Mouse (Mus musculus): ENCODE measurements around the gene Kcnh1. TPM values are rescaled to one million over a fixed set of nuclear protein-coding genes. Genes with fewer than 3 reads are reported as not detected.

Kcnh1 gene
- polyA plus RNA-seq, 2 experiments from 2014 or later, result not detected

DNA sequence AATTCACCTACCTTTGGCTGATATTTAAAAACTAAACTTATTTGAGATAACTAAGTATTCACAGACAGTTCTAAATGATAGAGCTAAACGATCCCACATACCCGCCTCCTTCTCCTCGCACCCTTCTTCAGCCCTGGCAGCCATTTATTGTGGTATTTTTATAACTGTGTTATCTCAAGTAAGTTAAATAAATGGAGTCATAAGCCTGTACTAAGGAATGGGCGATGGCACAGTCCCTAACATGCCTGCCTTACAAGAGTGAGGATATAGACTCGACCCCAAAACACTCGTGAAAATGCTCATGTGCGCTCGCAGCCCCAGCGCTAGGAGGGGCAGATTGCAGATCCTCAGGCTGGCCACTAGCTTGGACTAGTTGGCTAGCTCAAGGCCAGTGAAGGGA lies 79.3 kb downstream of the Kcnh1 start:
- no peak for ATAC-seq

DNA sequence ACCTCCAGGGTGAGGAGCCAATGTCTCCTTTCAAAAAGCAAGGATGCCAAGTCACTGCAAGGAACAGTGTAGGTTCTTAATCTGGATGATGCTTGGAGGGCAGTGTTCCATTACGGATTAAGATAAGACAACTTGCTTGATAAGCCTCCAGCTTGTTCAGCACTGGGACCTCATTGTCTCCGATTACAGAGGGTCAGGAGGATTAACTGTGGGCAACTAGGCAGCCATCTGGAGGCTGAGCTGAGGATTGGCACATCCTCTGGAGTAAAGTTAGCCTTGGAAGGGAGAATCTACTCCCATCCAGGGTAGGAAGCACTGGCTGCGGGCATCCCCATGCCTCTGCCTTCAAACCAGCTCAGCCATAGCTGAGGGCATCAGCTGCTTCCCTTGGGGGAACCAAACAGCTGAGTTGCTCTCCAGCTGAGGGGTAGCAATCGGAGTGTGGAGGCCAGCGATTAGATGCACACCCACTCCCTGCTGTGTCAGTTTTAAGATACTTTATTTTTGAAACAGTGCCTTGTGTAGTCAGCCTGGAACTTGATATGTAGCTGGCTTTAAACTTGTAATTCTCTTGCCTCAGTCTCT lies 87.3 kb downstream of the Kcnh1 start:
- ATAC-seq, result no peak

DNA sequence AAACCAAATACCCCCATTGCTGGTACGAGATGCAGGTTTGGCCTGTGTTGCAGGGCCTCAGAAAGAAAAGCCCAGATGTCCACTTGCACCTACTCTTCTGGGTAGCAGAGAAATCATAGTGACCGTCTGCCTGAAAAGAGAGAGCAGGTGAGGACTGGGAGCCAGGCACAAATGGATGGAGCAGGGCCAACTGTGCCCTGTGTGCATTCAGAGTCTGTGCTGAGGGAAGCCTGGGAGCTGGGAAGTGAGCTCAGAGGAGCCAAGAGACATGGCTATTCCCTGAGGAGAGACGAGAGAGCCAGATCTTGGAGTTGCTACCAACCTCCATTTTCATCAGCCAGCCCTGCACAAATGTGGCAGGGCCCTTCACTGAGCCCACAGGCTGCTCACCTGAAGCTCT lies 93.8 kb downstream of the Kcnh1 start:
- ATAC-seq, result no peak

DNA sequence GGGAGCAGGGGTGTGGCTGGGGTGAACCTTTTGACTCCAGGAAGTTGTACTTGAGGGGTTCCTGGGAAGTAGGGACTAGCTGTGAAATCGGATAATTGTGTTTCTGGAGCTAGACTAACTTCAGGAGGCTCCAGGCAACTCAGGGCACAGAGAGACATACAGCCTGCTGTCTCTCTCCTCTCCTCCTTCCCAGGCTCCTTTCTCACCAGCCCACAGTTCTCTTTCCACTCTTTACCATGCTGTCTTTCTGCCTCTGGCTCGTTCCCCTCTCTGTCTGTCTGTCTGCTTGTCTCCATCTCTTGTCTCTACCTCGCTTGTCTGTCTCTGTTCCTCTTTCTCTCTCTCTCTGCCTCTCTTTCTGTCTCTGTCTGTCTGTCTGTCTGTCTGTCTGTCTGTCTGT lies 94.4 kb downstream of the Kcnh1 start:
- ATAC-seq, result no peak

DNA sequence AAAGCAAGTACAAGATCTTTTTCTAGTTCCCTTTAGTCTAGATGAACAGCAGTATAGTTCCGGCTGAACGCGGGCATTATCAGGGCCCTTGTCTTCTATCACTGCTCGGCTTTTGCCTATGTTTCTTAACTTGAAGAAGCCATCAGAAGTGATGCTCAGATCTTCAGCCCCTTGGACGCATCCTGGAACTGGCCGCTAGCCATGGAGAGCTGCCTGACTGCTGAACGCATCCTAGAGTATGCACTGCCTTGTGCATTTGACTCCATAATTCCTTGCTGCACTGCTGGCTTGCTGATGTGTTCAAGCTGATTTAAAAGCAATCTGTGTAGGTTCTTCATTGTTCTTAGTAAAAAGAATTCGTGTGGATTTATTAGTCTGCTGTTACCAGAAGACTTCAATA lies 97.9 kb downstream of the Kcnh1 start:
- ATAC-seq, result no peak

DNA sequence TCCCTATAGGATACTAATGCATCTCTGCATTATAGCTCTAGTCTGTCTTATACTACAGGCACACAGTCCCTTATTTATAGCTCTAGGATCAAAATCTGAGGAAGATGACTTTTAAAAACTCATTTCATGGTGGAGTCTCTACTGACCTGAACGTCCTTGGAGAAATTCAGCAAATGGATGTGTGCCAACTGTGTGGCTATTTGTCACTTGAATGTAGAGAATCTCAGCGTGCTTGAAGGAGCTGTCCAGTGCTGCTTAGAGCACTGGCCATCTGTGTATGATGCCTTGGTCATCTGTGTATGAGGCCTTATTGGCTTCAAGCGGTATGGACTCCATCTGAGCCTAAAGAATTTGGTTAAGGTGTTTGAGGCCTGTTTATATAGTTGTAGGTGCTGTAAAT lies 100.7 kb downstream of the Kcnh1 start:
- no peak for ATAC-seq

DNA sequence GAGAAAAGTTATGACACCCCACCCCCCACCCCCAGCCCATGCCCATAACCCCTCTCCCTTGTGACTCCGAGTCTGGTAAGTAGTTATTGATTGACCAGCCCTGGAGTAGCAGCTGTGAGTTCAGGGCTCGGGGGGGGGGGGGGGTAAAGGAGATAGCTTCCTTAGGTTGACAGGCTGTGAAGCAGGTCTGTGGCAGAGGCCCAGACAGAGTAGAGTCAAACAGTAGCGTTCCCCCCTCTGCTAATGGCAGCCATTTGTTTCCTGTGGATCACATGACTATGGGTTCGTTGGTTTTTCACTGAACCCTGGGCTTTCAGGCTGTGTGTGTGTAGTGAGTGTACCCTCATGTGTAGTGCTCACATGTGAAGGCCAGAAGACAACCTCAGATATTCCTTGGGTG lies 102.8 kb downstream of the Kcnh1 start:
- ATAC-seq, result no peak

DNA sequence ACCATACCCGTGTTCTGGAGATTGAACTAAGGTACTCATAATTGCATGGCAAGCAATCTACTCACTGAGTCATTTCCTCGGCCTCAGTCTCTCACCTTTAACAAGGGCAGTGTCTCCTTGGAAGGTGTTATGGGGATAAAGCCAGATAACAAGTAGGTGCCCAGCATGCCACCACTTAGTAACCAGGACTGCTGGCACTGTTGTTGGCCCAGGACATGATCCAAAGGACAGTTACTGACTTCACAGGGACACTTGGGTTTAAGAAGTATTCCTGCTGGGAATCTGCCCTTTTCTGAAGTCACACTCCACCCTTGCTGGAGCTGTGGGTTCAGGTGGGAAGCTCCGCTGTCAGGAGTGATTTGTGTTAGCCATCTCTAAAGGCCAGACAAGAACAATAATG lies 103.3 kb downstream of the Kcnh1 start:
- ATAC-seq, result no peak

DNA sequence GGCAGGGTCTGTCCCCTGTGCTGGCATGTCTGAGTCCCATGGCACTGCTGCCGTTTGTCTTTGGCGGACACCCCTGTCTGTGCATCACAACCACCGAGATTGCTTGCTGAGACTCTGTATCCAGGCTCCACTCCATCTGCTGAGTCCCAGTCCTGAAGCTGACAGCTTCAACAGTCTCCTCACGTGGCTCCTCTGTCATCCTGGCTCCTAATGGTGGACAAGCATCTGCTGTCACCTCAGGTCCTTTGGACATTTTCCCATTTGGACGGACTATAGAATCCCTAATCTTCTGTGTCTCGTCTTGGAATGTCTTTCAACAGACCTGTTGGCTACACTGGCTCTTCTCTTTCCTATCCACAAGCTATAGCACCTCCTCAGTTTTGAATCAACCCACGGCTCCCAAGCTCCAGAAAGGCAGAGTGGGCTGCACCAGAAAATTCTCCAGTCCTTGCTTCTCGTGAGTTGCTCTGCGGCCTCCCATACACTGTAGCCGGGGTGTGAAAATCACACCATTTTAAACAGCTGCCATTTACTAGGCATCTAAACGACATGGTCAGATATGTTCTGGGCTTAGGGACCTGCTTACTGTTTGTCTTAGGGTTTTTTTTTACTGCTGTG lies 104.8 kb downstream of the Kcnh1 start:
- ATAC-seq, result no peak

DNA sequence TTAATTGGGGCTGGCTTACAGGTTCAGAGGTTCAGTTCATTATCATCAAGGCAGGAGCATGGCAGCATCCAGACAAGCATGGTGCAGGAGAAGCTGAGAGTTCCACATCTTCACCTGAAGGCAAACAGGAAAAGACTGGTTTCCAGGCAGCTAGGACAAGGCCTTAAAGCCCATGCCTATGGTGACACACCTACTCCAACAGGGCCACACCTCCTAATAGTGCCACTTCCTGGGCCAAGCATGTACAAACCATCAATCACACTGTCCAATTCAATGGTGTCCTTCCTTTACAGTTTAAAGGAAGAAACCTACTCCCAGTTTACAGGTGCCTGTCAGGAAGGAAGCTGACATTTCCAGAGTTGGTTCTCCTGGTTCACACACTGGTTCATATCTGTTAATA lies 105.3 kb downstream of the Kcnh1 start:
- ATAC-seq, result no peak

DNA sequence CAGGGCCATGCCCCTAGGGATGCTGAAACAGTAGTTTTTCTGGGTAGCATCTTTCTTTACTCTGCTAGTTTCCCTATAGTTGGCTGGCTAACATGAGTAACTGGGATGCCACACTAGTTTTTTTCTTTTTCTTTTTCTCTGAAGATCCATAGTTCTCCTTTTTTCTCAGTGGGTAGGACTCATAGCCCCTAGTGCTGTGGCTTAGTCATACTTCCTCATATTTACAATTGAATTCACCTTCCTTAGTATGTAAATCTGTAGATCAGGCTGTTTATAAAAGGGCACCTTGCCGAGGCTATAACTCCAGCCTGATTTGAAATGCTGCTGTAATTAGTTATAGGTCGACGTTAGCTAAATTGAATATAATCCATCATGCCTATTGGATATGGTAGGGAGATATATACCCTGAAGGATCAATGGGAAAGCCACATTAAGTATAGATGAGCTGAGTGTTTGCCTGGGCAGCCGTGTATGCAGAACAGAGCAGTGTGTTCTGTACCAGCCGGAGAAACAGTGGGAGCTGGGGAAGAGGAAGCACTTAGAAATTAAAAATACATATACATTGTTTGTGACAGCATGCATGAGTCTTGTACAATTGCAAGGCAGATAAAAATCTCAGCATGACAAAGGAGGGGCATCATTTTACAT lies 107.0 kb downstream of the Kcnh1 start:
- ATAC-seq, result no peak

DNA sequence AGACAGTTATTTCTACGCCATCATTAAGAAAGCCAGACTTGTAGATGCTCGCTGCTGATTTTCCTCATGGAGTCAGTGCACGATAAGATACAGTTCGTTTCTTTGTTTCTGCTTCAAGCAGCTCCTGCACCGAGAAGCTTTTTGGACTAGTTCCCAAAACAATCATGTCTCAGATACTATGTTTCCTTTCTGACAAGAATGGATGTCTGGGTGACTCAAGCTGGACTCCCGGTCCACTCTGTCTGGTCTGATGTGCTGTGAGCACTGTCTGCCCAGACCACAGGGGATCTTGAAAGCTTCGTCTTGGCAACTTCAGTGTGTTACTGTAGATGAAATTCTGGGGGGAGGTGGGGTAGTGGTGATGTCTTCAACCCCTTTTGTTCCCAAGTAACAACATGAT lies 109.8 kb downstream of the Kcnh1 start:
- ATAC-seq, result no peak

DNA sequence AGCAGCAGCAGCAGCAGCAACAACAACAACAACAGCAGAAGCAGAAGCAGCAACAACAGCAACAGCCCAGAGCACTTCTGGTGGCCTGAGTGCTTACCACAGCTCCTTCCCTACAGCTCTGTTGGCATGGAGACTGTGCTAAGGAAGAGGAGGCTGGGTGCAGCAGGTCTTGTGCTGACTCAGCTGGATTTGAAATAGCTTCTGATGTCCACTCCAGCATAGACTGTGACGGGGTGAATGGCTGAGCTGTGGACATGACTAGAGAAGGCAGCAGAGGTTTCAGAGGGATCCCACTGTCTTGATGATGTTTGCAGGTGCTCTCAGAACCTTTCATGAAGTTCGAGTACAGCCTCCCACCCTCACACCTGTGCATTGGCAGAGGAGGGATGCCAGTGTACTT lies 113.0 kb downstream of the Kcnh1 start:
- no peak for ATAC-seq

DNA sequence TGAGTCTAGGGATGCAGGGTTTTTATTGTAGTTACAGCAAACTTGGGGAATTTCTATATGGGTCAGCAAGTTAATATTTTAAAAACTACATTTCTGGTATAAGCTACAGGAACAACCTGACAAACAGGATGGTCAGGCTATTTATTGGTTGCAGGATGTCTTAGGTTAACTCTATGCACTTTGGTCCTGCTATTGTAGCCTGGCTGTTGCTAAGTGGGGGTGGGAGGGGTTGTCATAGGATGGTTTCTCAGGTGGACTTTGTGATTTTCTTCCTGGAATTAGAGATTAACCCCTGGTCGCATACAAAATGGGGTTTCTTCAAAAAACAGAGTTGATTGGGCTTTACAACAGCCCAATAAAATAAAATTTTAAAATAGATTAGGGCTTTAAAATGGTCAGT lies 114.6 kb downstream of the Kcnh1 start:
- no peak for ATAC-seq

DNA sequence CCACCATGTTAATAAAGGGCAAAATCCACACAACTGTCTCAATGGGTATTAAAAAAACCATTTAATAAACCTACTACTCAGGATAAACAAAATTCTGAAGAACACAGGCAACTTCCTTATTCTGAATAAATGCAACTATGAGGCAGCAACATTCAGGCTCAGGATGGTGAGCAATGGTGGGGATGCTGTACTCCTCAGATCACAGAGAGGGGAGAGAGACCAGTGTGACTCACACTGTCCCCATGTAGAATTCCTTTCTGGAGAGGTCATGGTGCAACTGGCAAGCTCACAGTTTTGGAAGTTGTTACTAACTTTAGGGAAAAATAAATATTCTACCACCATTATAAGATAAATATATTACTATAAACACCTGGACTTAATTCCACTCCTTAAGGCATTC lies 116.5 kb downstream of the Kcnh1 start:
- no peak for ATAC-seq

DNA sequence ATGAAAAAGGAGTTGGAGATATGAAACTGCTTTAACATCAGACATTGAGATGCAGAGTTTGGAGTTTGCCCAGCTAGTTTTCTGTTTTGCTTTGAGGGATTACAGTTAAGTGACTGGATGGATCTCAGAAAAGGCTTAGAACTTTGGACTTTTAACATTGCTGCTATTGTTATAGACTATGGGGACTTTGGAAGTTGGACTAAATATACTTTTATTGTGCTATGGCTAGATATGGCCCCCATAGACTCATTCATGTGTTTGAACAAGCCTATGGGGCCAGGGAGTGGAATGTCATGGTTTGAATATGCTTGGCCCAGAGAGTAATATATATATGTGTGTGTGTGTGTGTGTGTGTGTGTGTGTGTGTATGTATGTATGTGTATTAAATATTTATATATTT lies 120.7 kb downstream of the Kcnh1 start:
- ATAC-seq, result no peak

DNA sequence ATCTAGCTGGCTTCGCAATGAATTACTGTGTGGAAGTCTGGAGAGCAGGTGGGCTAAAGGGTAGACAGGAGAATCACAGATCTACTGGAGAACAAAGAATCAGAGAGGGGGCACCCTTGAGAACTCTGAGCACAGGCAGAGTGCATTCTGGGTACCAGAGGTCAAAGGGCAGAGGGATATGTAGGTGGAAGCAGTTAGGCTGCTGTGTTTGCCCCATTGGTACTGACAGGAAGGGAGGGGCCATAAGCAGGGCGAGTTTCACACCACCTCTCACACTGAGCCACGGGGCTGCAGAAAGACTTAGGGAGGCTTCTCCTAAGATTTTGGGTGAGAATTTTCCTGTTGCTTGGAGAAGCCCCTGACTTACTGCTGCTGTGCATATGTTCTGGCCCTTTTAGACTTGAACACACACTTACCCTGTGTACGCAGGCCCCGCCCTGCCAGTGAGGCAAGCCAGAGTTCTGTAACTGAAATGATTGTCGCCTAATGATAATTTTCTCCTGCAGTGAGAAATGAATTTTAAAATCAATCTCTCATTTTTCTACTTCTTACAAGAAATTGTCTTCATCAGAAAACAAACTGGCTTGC lies 121.4 kb downstream of the Kcnh1 start:
- ATAC-seq, result no peak

DNA sequence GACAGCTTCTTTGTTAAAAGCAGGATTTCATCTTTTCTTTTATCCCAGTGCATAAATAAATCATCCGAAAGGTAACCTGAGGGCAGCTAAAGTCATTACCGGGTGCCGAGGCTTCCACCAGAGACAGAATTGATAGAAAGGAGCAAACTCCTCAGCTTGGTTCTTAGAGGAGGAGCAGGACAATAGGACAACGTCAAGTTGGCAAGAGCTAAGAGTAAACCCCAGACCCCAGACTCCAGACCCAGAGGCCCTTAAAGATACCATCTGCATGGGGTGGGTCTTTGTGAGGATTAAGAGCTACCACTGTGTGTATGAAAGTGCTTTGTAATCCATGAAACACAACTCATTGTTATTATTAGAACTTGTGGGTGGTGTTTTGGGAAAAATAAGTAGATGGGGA lies 121.9 kb downstream of the Kcnh1 start:
- no peak for ATAC-seq

DNA sequence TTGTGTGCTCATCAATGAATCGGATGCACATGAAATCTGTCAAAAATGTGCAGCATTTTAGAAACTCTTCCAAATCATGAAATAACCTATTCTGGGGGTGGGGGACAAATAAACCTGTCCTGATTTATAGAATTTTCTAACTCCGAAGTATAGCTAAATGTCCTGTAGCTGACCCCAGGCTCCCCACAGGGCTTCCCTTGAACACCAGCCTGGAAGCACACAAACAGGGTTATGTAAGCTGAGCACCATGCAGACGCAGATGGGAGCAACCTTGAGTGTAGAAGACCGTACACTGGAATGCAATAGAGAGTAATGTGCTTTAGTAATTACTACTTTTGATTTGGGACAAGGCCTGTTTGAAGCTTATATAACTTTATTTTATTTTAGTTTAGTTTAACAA lies 122.4 kb downstream of the Kcnh1 start:
- no peak for ATAC-seq

DNA sequence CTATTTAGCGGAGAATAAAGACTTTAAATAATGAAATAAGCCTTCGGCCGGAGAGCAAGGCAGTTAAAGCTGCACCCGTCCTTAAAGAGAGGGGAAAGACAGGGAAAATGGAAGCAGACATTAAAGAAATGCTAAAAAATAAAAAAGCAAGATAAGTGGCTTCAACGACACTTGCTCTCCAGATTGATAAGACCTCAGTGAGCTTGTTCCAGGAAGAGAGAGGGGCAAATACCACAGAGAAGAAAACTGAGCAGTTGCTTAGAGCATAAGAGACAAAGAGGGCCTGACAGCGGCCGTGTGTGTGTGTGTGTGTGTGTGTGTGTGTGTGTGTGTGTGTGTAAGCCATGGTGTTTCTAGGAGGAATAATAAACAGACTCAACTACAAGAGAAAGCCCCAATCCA lies 123.0 kb downstream of the Kcnh1 start:
- ATAC-seq, result no peak

DNA sequence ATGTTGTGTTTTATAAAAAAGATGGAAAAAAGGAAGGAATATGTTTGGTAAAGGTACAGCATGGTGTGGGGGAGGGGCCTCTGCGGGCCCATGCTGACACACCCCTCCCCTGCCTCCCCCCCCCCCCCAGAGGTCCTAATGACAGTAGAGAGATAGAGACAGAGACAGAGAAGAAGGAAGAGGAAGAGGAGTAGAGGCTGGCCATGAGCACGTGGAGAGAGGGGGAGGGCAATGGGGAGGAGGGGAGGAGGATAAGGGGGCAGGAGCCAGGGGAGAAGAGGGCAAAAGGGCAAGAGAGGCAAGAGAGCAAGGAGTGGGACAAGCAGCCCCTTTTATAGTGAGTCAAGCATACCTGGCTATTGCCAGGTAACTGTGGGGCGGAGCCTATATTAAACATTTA lies 123.5 kb downstream of the Kcnh1 start:
- ATAC-seq, result no peak

DNA sequence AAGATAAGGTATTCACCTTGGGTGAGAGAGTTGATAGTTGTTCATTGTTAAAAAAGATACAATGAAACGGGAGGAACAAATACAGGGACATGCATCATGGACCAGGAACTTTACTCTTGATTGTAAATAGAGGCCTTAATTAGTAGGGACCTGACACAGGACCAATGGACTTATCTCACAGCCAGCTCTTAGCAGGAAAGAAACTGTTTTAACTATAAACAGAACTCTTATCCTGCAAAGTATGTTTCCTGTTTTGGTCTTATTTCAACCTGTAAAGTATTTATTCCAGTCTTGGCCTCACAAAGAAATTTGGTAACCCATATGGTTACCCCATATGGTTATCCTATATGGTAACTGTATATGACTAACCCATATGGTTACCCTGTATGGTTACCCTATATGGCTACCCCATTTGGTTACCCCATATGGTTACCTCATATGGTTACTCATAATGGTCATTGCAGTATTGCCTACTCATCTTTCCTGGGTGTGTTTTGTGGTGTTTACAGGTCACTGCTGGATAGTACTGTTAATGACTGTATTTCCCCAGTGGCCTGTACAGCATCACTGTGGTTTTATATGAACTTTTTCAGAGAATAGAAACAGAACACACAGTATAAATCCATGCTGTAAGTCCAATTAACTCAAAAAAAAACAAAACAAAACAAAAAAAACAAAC lies 125.0 kb downstream of the Kcnh1 start:
- ATAC-seq, result no peak

DNA sequence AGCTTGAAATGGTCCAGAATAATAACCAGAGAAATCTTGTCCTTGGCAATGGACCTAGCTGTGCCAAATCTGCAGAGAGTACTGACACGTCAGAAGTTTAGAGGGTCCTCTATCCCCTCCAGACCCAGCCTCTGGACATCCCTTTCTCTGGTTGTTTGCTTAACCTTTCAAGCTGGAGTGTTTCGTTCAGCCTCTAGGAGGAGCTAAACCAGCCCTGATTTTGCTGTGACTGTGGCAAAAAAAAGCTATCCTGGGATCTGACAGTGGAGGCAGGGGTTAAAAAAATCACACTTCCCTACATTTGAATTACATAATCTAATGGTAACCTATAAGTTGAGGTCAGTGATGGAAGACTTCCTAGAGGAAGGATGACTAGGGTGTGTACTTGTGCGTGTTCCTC lies 133.6 kb downstream of the Kcnh1 start:
- no peak for ATAC-seq

DNA sequence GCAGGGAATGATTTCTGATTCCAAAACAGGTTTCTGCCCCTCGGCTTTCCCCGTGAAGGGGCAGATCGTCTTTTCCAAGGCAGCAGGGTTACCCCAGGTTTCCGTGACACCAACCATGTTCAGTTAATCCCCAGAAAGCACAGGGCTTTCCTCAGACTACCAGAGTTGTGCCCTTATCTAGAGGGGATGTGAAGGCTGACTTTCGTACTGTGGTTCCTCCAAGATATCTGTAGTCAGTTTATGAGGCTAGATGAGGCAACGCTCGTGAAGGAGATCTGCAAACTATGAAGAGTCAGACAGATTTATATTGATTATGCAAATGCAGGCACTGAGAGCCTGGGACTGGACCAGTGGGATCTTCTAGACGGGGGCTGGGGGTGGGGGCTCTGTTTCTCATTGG lies 136.5 kb downstream of the Kcnh1 start:
- no peak for ATAC-seq
